Mouse (Mus musculus) thymus, postnatal 0 days (tissue): ENCODE results near the gene Ext2. TPM values are rescaled to one million over a fixed set of nuclear protein-coding genes. Genes with fewer than 3 reads are reported as not detected.

Experiments
- DNase-seq: peaks from one replicate; pipeline ENCODE4 v3.0.0-alpha.2; 2015; ENCODE audit warnings: low spot score
- polyA plus RNA-seq: library from polyadenylated mRNA; unstranded; fragments of >200 nt; fragmentation: Nextera tagmentation; extraction: Ambion mirVana; gene quantifications from 2 replicates; pipeline ENCODE4 v1.2.1, GENCODE M21; 2015

Ext2 gene
- 48.3 and 49.5 TPM in 2 replicates for polyA plus RNA-seq

DNA sequence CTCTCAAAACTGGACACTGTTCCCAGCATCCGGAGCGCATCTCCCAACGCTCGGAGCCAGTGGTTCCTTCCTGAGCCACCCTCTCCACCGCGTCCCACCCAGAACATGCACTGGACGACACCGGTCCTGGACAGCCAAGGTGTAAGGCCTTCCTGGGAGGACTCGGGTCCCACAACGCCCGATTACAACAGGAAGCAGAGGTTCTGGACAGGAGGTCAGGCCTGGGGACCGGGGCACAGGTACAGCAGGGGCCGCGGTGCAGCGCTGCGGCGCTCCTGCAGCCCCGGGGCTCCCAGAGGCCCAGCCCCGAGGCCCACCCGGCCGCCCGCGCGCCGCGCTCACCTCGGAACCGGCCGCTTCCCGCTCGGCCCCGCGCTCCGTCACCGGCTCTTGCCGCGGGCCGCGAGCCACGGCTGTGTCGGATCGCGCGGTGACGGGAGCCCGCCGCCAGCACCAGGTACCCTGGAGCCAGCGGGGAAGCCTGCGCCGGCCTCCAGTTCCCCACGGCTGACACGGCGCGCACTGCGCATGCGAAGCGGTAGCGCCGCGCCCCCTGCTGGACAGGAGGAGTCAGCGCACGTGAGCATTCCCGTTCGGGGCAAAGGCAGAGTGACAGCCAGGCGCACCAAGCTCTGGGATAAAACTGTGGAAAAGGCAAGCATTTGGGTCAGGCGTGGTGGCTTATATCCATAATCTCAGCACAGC, at the start of gene Ext2:
Ext2 (minus strand) TSS at position 524 of the 705 bp plus-strand sequence.
- DNase-seq, result peak; percentile 87

DNA sequence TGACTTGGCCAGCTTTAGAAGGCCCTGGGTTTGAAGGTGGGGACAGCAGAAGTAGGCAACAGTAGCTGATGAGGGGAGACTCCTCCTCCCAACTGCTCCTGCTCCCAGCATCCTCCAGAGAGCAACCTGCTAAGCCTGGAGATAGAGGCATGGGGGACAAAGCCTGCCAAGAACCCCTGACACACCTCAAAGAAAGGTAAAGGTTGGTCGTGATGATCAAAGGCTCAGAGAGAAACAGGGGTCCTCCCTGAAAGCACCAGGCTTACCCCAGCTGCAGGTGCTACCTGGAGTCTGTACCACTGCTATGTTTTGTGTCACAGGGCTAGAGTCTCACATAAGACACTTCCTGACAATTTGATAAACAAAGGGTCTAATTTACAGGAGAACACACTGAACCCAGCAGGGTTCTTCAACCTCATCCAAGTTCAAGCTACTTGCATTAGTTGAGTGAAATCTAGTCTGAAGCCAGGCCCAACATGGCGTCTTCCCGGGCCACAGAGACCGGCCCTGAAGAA, 49.1 kb upstream of the Ext2 start:
- DNase-seq, result no peak

DNA sequence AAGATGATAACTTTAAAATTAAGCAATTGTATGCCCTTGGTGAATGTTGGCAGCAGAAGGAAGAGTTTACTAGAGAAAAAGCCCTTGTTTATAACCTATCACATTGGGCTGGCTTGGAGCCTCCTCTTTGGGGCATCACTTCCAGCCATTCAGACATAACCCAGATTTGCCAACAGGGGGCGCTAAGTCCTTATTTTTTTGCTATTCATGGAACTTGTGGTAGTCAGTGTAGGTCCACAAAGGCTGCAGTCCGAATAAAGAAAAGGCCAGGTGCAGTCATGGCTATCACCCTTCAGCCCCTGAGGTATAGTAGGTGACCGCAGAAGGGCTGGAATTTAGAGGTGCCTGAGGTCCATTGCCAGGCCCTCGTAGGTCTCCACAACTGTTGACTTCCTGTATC, 48.5 kb upstream of the Ext2 start:
- peak; percentile 49 for DNase-seq

DNA sequence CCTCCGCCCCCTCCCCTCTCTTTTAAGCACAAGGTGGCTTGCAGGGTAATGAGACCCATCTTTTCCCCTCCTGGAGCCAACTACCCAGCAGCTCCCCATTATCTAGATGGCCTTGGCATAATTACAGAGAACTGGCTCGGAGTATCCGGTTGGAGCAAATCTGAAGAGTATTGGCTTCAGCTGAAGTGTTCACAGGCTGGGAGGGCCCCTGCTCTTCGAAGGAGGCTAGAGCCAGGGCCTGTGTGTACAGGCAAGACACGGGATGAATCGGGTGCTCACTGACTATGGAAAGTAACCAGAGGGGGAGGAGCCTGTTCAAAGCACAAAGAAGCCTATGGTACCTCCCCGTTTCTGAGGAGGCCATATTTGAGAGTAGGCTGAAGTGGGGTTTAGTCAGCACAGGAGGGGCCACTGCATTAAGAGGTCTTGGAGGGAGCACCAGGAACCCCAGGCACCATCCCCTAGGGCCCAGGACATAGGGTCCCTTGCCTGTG, 46.8 kb upstream of the Ext2 start, which contains the start of gene Accsl:
Accsl (minus strand) TSS at position 51 of the 494 bp plus-strand sequence.
- no peak for DNase-seq

DNA sequence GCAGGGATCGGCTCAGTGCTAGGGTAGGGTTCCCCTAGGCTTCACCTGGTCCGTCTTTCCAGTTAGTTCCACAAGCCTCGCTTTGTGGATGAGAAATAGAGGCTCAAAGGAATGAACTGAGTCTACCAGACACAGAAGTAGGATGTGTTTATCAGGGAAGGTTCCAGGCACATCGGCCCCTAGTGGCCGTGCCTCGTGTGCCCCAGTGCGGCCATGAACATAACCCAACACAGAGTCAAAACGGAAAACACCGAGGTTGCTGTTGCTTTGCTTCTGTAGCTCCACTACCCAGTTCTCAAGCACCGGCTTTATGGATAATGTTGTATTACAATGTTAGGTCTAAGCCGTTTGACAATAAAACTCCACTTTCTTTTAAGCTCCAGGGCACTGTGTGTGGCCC, 46.2 kb upstream of the Ext2 start:
- DNase-seq, result no peak

DNA sequence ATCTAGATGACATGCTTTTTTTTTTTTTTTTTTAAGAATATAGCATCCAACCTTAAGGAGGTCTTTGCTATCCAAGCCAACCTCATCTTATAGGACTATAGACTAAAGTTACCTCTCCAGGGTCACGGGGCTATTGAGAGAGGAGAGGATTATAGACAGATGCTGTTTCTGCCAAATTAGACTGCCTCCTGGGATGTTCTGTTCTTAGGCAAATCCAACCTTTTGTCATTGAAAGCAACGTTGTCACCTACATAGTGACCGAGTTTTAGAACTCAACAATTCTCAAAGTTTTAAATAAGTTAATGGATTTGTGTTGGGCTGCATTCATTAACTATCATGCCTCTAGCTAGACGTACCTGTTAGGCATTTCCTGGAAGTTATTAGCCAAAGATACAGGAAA, 40.9 kb upstream of the Ext2 start:
- no peak for DNase-seq

DNA sequence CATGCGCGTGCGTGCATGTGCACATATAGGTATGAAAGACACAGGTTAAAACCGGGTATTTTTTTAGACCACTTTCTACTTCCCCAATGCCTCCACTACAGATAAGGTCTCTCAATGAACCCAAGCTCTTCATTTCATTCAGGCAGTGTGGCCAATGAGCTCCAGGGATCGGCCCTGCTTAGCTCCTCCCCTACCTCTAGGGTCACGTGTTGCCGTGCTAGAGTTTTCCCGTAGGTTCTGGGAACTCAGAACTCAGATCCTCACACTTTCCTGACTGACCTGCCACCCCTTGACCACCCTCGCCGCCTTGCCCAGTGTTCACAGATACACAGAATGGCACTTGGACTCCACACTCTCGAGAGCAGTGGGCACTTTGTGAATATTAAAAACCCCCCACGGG, 36.5 kb upstream of the Ext2 start:
- DNase-seq, result no peak

DNA sequence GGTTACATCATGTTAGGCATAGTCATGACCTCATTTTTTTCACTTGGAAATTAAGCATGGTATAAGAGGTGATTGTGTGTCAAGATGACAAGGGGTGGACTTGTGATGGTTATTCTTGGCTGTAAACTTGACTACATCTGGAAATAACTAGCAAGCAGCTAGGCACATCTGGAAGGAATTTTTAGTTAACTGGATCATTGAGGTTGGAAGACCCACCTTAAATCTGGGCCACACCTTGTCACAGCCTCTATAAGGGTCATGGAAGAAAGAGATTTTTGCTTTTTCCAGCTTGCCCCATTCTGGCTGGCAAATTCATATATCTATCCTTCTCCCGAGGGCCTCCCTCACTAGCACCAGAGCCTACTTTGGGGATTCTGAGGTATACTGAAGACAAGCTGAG, 28.9 kb upstream of the Ext2 start:
- no peak for DNase-seq

DNA sequence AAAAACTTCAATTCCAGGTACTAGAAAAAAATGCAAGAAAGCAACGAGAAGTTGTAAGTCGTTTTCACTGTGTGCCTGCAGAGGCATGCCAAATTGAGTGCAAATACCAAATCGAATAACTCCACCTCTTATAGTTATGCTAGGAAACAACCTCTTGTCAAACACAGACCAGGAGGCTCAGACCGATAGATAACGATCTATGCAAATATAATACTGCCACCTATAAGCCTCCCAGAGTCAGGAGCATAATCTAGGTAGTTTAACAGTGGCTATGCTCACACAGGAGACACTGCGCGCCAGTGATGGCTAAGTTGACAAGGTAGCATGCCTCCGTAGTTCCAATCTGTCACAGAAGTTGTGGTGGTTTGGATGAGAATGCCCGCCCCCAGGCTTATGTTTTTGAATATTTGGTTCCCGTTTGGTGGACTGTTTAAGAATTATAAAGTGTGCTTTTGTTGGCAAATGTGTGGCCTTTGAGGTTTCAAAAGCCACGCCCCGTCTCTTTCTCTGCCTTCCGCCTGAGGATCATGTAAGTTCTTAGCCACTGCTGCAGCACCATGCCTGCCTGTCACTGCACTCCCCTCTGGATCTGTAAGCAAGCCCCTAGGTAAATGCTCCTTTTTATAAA, 28.1 kb upstream of the Ext2 start:
- peak; percentile 30 for DNase-seq

DNA sequence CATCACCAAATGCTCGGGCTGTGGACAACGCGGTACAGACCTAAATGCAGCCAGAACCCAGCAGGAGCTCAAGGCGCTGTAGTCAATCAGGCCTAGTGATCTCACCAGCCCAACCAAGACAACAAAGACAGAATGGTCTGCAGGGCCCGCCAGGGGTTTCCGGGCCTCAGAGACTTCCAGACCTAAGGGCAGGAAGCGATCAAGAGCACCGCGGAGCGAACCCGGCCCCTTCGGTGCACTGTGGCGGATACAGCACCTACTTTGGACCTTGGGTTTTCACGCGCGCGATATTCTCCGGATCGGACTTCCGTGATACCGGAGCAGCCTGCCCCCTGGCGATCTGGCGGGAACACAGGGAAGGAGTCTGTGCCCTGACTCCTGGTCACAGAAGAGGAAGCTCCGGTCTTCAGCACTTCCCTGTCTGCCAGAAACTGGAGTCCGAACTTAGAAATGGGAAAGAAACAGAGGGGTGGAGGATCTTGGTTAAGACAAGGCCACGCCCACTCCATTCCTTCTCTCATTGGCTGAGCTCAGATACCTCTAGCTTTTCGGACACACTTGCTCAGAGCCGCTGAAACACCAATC, 27.2 kb upstream of the Ext2 start, which contains the start of gene Accs:
Accs (minus strand) TSS at position 439 of the 585 bp plus-strand sequence.
- DNase-seq, result peak; percentile 64

DNA sequence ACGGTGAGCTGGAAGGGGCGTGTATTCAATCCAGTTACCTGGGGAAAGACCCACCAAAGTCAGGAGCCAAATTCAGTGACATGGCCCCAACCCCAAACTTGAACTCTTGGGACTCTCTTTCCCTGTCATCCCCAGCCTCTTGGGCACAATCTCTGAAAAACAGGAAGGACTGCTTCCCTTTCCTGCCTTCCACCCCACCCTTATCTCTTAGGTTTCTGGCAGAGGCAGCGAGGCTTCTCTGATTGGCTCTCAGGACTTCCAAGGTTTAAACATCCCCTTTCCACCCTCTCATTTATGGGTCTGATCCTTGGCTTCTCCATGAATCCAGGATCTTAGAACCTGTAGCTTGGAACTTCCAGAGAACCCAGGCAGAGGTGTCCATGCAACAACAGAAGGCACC, 19.0 kb upstream of the Ext2 start:
- no peak for DNase-seq

DNA sequence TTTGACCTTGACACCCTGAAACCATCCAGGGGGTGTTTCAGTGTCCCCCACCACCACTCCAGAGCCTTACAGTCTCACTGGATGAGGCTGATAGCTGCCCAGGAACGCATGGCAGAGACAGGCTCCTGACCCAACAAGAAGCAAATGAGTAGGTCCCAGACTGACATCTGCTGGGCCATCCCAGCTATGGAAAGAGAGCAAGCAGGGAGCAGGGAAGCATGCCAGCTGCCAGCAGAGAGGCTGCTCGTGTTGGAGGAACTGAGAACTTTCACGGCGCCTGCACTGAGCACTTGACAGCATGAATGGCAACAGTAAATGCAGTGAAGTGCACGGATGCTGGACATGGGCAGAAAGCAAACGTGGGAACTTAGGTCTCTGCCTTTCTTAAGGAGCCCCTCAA, 17.7 kb upstream of the Ext2 start:
- no peak for DNase-seq

DNA sequence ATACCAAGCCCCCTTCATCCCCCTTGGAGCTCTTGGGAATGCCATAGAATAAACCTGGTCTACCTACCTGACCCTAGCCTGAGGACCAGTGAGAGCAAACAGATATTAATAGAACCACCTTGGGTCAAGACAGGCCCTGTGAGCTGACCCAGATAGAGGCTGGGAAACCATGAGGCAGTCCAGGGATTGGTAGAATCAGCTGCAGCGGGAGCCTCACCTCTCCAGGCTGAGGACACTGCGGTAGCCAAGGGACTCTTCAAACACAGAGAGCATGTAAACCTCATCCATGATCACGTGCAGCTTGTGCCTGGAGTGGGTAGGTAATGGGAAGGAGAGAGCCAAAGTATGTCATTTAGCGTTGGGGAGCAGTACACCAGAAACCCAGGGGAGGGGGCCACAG, 16.6 kb upstream of the Ext2 start:
- no peak for DNase-seq

DNA sequence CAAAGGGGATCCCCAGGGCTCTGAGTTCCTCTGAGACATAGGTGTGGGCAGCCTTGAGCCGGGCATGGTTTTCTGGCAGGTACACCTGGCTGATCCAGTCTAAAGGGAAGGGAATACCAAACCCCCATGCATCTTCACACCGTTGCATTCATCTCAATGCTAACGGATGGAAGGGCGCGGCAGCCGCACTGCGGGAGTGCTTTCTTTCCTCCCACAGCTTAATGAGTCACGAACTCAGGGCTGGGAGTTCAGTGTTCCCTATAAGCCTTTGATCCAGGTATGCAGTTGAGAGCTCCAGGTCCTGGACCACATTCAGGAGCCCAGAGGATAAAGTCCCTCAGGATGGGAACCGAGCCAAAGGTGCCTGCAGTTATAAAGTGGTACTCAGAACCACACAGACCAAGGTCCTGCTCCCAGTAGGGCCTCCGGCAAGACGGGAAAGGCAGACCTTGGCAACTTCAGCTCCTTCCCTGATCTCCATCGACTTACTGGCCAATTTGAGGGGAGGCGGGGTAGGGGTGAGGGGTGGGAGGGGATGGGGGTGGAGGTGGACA, 13.9 kb upstream of the Ext2 start:
- no peak for DNase-seq

DNA sequence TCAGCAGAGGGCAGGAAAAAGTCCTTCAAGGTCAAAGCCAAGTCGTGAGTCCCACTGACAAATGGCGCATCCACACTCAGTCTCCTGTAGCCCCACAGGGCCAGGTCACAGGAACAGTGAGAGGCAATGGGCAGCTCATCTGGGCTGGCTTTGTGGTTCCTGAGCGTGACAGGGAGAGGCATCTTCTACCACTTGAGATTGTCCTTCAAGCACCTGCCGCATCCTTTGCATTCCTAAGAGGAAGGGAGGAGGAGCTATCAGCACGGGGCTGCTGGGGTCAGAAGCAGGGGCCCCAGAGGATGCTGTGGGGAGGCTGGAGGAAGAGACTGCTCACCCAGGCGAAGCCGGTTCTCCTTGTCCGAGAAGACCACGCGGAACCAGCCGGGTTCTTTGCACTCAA, 13.2 kb upstream of the Ext2 start:
- DNase-seq, result no peak

DNA sequence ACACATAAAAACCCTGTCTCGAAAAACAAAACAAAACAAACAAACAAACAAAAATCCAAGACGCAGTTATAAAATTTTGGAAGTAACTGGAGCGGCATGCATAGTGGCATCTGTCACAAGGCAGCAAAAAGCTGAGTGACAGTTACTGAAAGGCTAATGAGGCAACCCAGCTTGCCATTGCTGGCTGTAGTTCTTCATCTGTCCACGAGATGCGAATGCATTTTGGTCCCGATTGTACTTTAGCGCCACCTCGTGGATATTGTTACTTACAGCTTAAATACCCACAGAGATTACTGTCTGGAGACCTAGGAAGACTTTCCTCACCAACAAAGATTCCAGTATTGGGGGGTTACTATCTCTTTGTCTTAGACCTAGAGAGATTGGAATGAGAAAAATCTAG, 1.2 kb upstream of the Ext2 start:
- peak; percentile 94 for DNase-seq

DNA sequence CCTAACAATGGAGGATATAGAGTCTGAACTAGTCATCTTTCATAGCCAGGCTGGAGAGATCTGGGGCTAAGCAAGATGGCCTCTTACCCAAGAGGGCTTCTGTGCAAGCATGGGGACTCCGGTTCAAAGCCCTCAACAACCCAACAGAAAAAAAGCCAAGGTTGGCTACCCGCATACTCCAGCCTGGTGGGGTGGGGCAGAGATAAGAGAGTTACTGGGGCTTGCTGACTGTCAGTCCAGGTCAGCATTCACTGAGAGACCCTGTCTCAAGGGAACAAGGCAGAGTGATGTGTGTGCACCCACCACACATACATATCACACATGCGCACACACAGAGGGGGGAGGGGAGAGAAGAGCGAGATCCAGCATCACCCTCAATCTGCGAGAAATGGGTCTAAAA, 4.6 kb downstream of the Ext2 start:
- no peak for DNase-seq

DNA sequence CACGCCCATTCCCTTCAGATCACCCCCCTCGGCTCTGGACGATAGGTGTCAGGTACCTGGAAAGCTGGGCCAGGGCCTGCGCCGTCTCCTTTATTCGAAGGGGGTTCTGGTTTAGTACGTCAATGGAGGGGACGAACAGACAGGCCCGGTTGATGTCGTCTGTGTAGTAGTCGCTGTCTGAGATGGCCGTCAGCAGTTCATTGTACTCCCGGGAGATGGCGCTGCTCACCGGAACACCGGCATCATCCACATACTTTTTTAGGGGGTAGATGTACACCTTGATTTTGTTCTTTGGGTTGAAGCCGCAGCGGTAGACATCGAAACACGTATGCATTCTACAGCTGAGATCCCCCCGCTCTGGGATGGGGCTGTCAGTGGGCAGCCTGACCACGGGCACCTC, 9.0 kb downstream of the Ext2 start:
- DNase-seq, result no peak

DNA sequence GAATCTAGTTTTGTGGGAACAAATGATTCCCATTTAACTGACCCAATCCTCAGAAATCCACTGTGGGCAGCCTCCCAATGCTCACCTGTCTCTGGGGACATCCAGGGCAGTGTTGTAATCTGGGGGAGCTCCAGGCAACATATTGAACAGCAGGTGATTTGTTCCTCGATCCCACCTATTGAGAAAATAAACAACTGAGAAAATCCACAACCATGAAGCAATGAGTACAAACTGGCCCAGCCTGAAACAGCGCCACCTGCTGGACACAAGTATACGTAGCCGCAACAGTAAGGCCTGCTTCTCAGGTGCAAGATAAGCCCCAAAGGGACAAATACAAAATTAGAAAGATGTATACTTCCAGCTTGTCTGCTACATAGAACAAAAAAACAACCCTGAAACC, 10.6 kb downstream of the Ext2 start:
- DNase-seq, result peak; percentile 66

DNA sequence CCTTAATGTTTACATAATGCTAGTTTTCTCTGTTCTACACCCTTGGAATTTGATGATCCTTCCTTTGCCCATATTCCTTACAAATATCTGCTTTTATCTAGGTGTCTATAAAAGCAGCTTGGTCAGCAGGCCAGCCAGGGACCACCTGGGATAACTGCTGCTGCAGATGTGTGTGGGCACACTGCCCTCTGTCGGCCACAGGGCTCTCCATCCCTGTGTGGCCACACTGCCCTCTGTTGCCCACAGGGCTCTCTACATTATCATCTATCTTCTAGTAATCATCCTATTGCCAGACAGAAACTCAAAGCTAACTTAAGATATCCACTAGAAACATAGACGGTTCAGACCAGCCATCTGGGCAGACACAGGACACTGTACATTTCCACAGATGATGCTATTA, 12.4 kb downstream of the Ext2 start:
- no peak for DNase-seq

DNA sequence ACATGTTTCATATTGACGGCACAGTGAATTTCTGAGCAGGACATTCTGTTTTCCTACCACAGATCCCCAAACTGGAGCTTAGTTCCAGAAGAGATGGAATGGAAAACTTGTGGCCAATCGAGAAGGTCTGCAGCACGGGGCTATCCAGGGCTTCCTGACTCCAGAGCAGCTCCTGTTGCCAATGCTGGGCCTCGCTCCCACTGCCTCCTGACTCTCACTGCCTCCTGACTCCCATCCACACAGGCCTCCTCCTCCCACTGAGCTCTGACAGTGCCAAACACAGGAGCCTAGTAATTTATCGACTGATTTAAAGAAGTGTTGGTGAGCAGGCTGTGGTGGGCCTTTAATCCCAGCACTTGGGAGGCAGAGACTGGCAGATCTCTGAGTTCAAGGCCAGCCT, 14.3 kb downstream of the Ext2 start:
- no peak for DNase-seq

DNA sequence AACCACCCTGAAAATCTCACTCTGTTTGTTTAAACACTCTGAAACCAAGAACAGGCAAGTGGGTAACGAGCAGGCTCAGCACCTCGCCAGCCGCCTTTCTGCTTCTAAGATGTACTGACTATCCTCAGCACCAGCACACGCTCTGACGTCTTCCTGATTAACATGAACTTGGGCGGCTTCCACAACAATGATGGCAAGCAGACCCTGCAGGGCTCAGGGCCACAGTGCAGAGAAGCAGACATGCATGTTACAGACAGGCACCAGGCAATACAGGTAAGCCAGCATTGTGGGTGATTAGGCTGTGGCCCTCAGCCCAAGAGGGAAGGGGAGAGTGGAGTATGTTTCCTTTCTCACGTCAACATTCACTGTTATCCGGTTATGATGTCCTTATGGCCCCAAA, 14.9 kb downstream of the Ext2 start:
- no peak for DNase-seq
